Mouse (Mus musculus) kidney, postnatal 36 days (tissue): ENCODE data around the gene Cacna2d1.

ENCODE experiments used
- DNase-seq, 2 experiments: peaks; one replicate each; pipeline ENCODE4 v3.0.0; 2021 to 2022; ENCODE audit warnings: mixed read lengths in 2 of 2

Gene Cacna2d1

DNA sequence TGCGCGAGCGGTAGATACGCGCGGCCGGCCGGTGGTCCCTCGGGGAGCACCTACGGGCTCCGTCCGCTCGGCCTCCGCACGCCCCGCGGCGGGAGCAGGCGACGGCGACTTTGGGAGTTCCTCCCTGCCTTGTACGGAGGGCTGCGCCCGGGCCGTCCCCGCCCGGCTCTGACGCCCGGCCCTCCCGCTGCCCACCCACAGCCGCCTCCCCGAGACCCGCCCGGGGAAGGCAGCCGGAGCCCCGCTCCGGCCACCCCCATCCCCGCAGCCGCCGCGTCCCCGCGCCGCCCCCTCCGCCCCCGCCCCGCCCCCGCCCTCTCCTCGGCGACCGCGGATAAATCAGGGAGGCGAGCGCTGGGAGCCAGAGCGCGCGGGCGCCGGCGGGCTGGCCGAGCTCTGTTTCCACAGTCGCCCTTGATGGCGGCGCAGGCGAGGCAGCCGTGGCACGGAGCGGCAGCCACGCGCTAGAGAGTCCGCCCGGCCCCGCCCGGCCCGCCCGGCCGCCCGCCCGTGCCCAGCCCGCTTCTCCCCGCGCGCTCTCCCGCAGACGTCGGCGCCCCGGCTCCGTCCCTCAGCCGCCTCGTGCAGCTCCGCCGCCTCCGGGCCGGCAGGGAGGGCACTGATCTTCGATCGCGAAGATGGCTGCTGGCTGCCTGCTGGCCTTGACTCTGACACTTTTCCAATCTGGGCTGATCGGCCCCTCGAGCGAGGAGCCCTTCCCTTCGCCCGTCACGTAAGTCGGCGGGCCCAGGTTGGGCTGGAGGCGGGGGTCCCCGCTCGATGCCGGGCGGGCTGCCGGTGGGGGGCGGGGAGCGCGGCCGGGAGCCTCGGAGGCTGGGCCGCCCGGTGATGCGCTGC is at the start of gene Cacna2d1:
Gene Cacna2d1 (plus strand): TSS at position 316 of the 858 bp plus-strand sequence.
- peak; percentile 7 to 46 for DNase-seq

DNA sequence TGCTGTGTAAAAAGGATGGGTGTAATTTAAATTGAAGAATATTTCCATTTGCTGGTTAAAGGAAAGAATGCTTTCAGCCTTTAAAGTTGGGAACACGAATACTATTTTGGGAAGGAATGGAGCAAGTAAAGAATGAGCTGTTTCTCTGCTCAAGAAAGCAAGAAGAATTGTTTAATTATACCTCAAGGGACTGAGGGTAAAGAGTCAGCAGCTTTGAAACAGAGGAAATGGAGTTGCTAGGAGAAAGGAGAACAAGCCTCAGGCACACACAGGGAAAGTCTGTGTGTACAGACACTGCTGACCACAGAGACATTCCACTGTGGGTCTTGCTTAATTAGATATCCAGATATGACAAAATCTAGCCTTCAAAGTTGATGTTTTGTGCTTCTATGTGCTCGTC is 39.4 kb upstream of the Cacna2d1 start:
- DNase-seq = no peak

DNA sequence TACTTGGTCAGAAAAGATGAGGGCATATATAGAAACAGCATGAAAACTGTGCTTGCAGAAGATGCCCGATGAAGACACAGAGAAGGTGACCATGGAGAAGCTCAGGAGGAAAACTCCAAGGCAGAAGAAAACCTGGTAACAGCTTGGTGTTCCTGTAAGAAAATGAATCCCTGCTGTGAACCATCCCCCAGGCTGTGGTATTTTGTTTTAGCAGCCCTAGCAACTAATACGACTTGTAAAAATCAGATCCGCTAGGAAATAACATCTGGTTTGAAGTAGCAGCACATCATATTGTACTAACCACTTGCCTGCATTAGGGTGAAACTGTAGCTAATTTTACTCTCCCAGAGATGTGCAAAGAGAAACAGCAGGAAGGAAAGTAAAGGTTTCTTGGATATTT is 37.8 kb upstream of the Cacna2d1 start:
- DNase-seq = no peak

DNA sequence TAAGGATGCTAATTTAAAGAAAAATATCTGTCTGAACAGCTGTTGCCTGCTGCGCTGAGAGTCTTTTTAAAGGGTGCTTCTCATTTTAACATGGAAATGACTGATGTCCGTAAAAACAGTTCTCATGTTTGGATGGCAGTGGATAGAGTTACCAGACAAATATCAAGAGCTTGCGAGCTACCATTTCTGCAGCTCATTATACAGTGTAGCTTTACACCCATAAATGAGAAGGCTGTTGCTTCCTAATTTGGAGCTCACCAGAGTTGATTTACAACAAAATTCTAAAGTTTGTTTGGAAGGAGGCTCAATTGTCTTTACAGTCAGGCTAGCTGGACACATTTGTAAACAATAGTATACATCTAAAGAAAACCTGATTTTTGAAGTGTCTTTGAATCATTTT is 28.0 kb upstream of the Cacna2d1 start:
- DNase-seq = no peak

- no peak for DNase-seq
Measured at GRCm38 (mm10) chr5:15914931-15915330, 19.6 kb upstream of the Cacna2d1 start.

DNA sequence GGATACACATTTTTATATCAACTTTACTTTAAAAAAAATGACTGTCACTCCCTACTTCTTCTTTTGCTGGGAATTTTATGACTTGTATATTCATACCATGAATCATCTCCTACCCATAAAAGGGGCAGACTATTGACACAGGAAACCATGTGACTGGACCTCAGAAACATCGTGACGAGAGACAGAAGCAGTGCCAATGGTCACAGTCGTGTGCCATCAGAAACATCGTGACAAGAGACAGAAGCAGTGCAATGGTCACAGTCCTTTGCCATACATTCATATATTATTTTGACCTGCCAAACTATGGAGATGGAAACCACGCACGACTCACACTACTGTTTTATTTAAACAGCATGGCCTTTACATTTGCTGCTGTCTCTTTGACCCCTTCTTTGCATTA is 6.0 kb upstream of the Cacna2d1 start:
- DNase-seq = no peak

- no peak for DNase-seq
Measured at GRCm38 (mm10) chr5:15933017-15933416, 1.5 kb upstream of the Cacna2d1 start.

DNA sequence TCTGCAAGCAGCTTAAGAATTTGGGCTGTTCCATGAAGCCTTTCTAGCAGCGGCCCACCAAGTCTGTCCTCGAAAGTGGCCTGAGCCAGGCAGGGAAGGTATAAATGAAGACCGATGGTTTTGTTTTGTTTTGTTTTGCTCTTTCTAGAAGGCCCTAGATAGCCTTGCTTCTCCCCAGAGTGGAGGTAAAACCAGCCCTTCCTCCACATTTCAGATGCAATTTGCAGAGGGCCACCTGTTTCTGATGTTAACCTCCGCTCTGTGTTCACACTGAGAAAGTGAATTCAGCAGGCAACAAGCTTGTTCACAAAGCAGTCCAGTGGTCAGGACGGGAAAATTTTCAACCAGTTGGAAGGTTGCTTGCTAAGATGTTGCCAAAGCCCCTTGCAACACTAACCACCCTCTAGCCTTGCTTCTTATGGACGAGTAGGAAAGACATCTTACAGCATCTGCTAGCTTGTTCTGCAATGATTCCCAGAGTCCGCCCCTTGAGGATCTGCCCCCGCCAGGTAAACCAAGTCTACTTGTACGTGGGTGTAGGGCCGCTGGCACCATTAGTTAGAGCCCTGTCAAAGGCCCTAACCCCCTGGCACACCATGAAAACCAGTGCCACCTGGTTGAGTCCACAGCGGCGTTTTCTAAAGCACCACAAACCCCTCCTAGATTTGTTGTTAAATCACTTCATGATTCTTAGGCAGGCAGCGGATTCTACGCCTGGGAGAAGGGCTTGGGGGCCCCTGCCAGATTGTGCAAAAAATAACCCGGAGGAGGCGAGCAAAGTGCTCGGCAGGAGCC is 713 bp upstream of the Cacna2d1 start:
- DNase-seq = peak in 1 of 2 experiments; percentile 4

DNA sequence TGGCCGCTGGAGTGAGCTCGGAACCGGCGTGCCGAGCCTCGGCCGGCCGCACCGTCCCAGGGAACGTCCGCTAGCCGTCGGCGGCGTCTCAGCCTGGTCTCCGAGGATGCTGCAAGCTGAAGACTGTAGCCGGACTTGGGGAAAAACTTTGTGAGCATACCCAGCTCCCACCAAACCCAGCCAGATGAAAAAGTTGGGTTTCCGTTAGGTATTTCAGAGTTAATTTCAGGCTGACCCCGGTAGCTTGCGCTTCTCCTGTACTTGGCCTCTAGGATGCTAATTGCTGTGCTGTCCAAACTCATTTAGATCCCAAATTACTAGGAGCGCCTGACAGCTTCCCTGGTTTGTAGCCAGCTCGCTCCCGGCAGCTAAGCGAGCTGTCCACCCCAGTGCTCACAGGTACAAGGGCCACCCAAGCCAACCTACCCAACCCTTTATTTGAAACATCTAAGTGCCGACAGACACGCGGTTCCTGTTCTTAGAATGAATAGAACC is 790 bp downstream of the Cacna2d1 start:
- peak; percentile 3 to 15 for DNase-seq

- DNase-seq = no peak
Measured at GRCm38 (mm10) chr5:15935831-15936710, 1.6 kb downstream of the Cacna2d1 start.

- DNase-seq = no peak
Measured at GRCm38 (mm10) chr5:15941191-15941725, 6.8 kb downstream of the Cacna2d1 start.

DNA sequence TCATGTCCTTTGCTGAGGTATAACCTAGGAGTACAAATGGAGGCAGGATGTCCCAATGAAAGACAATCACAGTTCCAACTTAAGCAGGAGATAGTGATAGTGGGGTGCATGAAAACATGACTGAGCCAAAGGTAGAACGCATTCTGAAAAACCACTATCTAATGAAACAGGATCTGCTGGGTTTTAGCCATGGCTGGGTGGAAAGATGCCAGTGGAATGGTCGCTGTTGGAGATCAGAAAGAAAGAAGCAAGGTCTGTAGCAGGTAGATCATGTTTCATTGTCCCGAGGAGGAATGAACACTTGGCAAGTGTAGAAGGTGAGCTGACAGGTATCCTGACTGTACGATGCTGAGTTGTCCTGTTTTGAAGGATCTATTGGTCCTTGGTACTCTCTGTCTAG is 7.6 kb downstream of the Cacna2d1 start:
- no peak for DNase-seq

DNA sequence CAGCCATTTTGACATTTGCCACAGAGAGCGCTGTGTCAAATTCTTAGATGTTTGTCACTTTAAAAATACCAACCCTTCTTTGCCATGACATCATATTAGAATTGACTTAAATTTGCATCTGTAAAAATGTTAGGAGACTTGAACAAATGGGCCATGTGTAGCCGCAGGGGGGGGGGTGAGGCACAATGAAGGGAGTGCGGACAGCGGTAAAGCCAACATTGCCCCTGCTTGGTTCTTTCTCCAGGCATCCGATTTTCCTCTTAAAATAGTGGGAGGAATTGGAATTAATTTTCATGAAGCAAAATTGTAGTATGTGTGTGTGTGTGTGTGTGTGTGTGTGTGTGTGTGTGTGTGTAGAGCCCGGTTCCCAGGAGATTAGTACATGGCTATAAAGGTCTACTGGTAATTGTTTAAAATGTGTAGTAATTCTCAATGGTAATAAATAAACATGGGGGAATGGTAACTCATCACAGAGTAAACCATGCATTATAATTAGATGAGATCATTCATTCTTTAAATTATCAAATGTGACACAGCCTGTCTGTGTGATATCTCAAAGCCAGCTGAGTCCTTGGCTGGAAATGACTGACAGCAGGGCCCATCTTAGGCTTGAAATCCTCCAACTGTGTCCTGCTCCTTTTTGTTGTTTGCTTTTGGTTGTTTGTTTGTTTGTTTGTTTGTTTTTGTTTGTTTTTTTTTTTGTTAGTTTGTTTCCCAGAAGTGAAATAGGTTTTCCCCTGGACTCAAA is 14.0 kb downstream of the Cacna2d1 start:
- DNase-seq = no peak

DNA sequence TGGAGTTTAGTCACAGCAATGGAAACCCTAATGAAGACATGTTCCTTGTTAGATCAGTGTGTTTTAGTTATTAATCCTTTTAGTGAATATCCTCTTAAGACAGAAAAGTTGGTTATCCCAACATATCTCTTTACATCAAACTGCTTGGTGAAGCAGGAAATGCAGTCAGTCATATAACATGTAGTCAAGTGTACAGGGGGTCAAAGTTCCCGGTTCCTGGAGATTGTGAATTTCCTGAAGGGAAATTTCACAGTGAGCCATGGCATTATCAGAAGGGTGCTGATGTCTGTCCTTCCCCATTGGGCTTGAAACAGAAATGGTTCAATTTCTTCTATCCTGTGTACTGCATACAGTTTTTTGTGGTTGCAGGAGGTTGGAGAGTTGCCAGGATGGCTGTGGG is 25.3 kb downstream of the Cacna2d1 start:
- no peak for DNase-seq

GRCm38 (mm10) chr5:15961866-15962265 is 27.4 kb downstream of the Cacna2d1 start:
- DNase-seq = no peak

DNA sequence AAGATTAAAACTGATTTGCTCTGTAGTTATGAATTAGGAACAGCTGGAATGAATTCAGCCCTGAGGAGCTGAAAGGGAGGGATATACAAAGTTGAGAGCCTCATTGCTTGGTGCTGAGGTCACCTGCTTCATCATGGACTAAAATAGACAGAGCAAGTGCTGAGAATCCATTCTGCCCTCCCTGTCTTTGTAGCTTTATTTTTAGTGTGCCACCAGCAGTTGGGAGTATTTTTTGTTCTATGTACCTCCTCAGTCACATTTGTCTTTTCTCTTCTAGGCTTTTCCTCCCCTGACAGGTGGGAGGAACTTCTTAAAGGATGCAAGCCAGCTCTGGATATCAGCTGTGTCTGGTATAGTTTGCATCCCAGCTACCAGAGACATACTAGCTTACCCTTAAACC is 32.4 kb downstream of the Cacna2d1 start:
- DNase-seq = no peak

DNA sequence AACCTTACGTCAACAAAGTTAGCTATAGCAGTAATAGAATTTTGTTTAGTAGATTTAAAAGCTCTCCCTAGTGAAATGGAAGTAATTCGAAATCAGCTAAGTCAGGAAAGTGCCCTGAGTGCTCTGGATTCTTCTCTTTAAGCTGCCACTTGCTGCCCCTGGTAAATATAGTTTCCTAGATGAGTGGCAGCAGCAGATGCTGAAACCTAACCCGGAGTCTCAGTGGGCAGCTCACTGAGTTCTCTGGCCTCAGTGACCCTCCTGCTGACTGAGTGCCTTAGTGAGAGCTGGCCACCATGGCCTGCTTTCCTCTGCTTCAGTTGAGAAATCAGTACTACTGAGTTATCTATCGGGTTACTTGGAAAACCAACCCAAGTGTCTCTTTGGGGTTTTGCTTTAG is 37.3 kb downstream of the Cacna2d1 start:
- DNase-seq = no peak

- DNase-seq = no peak
Measured at GRCm38 (mm10) chr5:15972351-15972750, 37.9 kb downstream of the Cacna2d1 start.

DNA sequence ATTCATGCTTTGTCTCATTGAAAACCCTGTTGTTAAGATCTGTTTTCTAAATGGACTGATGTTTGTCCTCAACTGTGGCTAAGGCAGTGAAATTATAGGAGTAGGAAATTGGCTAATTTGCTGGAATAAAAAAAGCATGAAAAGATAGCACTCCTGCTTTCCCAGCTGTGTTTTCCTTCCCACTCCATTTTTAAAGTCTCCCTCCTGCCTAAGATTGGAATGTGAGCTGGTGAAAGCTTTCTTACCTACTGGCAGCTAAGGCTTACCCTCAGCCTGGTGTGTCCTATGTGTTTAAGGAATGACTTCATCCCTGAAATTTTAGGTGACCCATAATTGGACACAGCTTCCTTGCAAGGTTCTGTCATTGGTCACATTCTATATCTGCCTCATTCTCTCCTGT is 40.2 kb downstream of the Cacna2d1 start:
- DNase-seq = no peak

DNA sequence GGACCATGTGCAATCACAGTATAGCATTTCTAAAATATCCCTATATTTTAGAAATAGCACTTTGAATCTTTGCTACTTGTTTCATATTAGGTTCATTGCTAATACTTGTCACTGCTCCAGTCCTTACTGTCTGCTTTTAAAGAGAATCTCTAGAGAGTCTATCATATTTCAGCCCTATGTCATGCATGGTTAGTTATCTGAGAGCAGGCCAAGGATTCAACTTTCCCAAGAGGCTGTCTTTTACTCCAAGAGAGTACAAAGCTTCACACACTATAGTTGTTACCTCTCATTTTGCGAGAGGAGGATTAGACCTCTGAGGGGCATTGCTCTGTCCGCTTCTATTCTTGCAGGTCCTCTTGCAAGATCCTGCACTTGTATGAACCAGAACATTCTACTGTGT is 44.7 kb downstream of the Cacna2d1 start:
- no peak for DNase-seq

- DNase-seq = no peak
Measured at GRCm38 (mm10) chr5:15982573-15982972, 48.1 kb downstream of the Cacna2d1 start.

GRCm38 (mm10) chr5:15983354-15983753 is 48.9 kb downstream of the Cacna2d1 start:
- no peak for DNase-seq
